Mouse (Mus musculus): Measurements from ENCODE around the gene Slc23a3. TPM values are rescaled to one million over a fixed set of nuclear protein-coding genes. Genes with fewer than 3 reads are reported as not detected.

Gene Slc23a3
- total RNA-seq (2021) (under 1 TPM; 0.23 to 0.41 TPM), polyA plus RNA-seq (2012; rRNA removed) (0.36 and 0.46 TPM in 2 replicates)
- long read RNA-seq, partial matches to known transcripts: 0 of 1 reads
- long read RNA-seq, other reads (novel, unspliced or antisense): 1 of 1 reads

GRCm38 (mm10) chr1:75133421-75134207 lies at the start of gene Slc23a3:
Gene Slc23a3 (minus strand): TSS chr1:75133890.
- DNase-seq: no peak

GRCm38 (mm10) chr1:75182160-75182559 lies 48.5 kb upstream of the Slc23a3 start:
- DNase-seq: no peak

GRCm38 (mm10) chr1:75181377-75181870 lies 47.7 kb upstream of the Slc23a3 start:
- no peak for DNase-seq

GRCm38 (mm10) chr1:75180741-75181140 lies 47.1 kb upstream of the Slc23a3 start:
- DNase-seq: no peak

GRCm38 (mm10) chr1:75180105-75180590 lies 46.5 kb upstream of the Slc23a3 start, which contains the start of gene Abcb6:
Gene Abcb6 (minus strand): TSS chr1:75180392.
- peak; percentile 93 for DNase-seq

DNA sequence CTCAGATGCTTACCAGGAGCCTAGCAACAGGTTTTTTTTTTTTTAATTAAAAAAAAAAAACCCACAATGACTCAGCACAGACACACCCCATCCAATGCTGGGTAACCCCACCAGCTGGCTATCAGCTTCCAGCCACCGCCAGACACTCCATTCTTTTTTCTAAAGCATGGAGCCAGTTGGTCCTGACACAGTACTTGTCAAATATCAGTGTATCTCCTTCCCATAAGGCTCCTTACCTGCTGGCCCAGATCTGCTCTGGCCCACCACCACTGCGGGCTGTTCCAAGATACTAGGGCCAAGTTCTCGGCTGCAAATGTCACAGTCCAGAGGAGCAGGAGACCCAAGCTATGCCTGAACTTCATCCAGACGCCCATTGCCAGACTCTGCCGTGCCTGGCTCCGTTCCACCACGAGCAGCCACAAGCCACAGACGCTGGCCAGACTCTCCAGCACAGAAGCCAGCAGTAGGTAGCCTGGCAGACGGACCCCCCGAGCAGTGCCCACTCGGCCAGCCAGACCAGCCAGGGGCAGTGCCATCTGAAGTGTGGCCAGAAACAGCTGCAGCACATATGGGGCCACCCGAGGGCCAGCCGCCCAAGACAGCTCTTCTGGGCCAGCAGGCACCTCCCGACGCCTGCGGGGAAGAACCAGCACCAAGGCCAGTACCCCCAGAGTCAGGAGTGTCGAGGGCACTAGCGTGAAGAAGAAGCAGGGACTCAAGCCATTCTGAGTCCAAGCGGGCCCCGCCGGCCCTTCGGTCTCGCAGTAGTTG lies 45.8 kb upstream of the Slc23a3 start:
- peak; percentile 73 for DNase-seq

DNA sequence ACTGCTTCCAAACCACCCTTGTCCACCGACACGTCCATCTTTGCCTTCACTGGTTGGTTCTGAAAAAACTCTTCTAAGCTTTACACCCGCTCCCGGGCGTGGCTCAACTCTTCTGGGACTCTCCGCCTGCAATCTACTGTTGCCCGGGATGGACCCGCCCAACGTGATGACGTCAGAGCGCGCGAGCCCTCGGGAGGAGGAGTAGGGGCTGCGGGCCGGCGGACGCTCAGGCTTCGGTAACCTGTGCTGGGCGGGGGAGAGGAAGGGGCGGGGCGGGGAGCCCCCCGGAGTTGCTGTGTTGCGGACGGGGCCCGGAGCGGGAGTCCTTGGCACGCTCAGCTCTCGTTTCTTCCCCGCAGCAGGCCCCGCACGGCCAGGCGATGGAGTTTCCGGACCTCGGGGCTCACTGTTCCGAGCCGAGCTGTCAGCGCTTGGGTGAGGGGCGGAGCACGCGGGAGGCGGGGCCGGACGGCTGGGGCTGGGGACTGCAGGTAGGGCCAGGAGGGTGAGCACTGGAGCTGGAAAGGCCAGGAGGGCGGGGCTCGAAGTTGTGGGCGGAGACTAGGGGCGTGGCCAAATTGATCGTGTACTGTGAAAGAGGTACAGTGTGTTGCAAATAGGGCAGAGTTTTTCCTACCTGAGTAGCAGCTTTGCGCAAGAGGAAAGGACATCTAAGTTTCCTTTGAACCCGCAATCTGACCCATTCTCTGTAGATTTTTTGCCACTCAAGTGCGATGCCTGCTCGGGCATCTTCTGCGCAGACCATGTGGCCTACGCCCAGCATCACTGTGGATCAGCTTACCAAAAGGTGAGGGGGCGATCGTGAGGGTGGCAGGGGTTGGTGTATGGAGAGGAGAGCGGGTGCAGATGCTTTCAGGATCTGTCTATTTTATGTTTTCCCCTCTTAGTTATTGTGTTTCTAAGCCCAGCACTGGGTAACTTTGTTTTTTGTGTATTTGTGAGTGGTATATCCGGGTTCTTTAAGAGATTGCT lies 35.1 kb upstream of the Slc23a3 start, which contains the start of gene Zfand2b:
Zfand2b (plus strand) TSS at position 175 of the 993 bp plus-strand sequence.
- DNase-seq: peak; percentile 98

DNA sequence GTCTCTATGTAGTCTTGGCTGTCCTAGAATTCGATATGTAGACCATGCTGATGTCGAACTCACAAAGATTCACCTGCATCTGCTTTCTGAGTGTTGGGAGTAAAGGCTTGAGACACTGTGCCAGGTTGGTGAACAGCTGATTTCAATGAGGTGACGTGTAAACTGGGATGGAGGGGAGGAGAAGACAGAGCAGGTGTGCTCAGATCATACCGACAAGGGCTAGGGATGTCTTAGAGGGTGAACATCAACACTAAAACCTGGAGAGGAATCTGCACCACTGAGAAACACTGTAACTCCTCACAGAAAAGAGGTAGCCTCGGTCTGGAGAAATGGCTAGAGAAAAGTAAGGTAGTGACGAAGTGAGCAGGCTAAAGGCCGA lies 34.4 kb upstream of the Slc23a3 start:
- no peak for DNase-seq

DNA sequence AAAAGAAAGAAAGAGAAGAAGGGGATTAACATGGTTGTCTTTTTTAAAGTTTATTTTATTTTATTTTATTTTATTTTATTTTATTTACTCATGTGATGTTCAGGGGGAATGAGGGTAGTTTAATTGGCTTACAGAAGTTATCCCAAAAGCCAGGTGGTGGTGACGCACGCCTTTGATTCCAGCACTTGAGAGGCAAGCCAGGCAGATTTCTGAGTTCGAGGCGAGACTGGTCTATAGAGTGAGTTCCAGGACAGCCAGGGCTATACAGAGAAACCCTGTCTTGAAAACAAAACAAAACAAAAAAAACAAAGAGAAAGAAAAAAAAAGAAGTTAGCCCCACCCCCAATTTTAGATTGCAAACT lies 26.5 kb upstream of the Slc23a3 start:
- no peak for DNase-seq

GRCm38 (mm10) chr1:75159540-75160255 lies 26.0 kb upstream of the Slc23a3 start:
- DNase-seq: no peak

DNA sequence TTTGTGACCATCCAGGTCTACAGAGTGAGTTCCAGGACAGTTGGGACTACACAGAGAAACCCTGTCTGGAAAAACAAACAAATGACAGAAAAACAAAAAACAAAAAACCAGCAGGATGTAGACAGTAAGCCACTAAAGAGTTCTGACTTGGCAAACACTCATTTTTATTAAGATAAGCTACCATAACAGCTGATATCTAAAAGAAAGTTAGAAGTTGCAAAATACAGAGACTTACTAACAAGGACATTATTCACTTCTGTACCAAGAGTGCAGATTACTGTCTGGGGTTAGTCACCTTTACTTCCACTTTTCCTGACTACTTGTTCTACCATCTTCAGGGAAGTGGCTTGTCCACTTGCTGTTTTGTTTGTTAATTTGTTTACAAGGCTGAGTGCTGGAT lies 25.3 kb upstream of the Slc23a3 start:
- DNase-seq: no peak

- no peak for DNase-seq
Observed at GRCm38 (mm10) chr1:75155837-75156236, 22.1 kb upstream of the Slc23a3 start.

DNA sequence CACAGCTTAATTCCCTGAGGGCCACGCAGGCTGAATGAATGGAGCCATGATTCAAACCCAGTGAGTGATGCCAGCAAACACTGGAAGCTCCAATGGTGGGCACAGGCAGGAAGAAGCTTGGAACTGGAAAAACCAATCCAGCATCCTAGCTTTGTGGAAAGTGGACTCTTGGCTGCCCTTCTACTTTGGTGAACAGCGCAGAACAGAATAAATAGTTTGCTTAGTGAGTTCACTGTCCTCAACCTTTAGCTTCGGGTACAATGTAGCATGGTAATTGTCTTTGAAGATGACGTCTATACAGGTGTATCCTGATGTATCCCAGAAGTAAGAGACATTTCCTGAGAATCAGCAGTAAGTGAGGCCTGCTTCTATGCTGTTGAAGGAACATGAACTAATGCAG lies 15.0 kb upstream of the Slc23a3 start:
- DNase-seq: no peak

GRCm38 (mm10) chr1:75147411-75148135 lies 13.9 kb upstream of the Slc23a3 start:
- DNase-seq: no peak

DNA sequence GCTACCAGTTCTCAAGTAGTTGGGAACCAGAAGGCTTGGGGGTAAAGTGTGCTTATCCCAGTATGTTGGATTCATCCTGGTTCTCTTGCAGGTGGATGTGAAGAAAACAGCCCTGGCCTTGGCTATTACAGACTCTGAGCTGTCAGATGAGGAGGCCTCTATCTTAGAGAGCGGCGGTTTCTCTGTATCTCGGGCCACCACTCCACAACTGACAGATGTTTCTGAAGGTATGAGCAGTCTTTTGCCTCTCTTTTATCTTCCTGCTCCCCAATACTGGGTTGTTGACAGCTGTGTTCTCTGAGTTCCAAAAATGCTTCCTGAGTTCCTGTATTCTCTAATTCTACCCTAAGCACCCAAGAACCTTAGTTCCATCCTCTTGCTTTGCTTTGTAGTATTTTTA lies 11.9 kb upstream of the Slc23a3 start:
- no peak for DNase-seq

DNA sequence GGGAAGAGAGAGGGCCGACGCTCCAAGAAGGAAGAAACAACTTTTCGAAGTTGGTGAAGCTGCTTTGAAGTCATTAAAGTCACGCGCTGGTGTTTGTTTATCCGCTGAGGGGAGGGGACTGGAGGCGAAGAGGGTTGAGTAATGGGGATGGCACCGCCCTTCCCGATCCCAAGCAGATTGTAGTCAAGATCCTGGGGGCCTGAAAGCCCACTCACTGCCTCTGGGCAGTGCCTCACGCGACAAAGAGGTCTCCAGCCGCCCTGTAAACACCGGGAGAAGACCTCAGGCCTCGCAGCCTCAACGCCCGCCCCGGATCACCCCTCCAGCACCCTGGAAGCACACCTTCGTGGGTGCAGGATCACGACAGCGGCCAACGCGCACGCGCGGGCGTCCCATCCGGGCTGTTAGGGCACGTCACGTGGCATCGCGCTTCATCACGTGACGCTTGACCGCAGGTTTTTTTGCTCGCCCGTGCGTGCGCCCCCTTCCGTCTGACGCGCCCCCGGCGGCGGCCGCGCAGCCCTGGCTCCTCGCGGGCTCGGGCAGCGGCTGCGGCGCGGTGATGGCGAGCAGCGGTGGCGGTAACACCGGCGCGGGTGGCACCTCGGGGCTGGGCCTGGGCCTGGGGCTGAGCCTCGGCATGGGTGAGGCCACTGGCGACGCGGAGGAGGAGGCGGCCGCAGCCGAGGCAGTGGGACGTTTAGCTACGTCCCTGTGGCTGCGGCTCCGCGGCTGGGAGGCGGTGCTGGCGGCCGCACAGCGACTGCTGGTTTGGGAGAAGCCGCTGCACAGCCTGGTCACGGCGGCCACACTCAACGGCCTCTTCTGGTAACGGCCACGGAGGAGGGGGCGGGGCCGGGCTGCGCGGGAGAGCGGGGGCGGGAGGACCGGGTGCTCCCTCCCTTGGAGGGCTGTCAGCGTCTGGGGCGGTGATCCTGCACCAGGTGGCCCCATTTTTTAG lies 8.9 kb upstream of the Slc23a3 start, which contains the start of the genes Cnppd1 and Retreg2:
Cnppd1 (minus strand) TSS at position 411 of the 961 bp plus-strand sequence.
Retreg2 (plus strand) TSS at position 478 of the 961 bp plus-strand sequence.
- peak; percentile 98 for DNase-seq

DNA sequence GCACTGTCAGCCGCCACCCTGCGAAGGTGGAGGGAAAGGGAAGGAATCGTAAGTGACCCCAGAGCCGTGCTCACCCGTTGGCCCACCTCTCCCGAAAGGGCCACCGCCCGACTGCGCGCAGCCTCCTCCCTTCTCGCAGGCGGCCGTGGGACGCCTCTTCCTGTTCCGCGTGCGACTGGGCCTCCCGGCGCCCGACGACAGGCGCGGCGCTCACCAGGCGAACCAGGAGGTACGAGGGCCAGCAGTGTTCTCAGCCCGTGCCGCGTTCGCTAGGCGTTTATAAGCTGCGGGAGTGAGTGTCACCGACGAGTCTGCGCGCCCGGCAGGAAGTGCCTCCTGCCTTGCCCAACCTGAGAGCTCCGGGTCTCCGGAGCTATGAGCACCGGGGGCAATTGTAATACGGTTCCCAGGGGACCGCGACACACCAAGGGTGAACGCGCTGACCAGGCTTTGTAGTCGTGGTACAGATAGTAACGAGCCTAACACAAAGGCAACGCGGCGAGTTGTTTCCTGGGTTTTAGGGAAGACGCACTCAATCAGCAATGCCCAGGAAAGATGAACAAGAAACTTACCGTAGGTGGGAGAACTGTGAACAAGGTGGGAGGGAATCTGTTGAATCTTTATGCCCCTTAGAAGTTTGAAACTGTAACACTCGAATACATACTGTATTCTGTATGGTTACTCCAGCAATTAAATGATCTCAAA lies 7.9 kb upstream of the Slc23a3 start:
- peak; percentile 86 for DNase-seq

All from adrenal gland, adult 2 months (tissue).